Mouse (Mus musculus) forebrain, embryonic 10.5 days (tissue): ENCODE results near the gene Hand1. TPM values are rescaled to one million over a fixed set of nuclear protein-coding genes. Genes with fewer than 3 reads are reported as not detected.

Experiments used
- DNase-seq: peaks from one replicate; pipeline ENCODE4 v3.0.0-alpha.2; 2017; ENCODE audit warnings: low spot score; ENCODE audit errors: extremely low spot score
- H3K27ac ChIP-seq: fragments of 300-500 bp; sonication (generic); 2 replicates; pipeline ENCODE4 v1.5.1; 2016; ENCODE audit warnings: mild to moderate bottlenecking
- H3K27me3 ChIP-seq: fragments of 300-500 bp; sonication (generic); 2 replicates; pipeline ENCODE4 v1.6.1; 2016; ENCODE audit warnings: mild to moderate bottlenecking; ENCODE audit not compliant: poor library complexity, severe bottlenecking
- H3K36me3 ChIP-seq: fragments of 300-500 bp; sonication (generic); replicated peaks from 2 replicates; pipeline ENCODE4 v1.6.1; 2016; ENCODE audit warnings: mild to moderate bottlenecking, moderate library complexity
- H3K4me1 ChIP-seq: fragments of 300-500 bp; sonication (generic); 2 replicates; pipeline ENCODE4 v1.6.1; 2016
- H3K4me3 ChIP-seq: fragments of 300-500 bp; sonication (generic); 2 replicates; pipeline ENCODE4 v1.5.1; 2016; ENCODE audit warnings: mild to moderate bottlenecking, moderate library complexity
- H3K9me3 ChIP-seq: fragments of 300-500 bp; sonication (generic); 2 replicates; pipeline ENCODE4 v1.6.1; 2016; ENCODE audit warnings: mild to moderate bottlenecking, moderate library complexity
- WGBS: fragments of 180-500 bp; shearing (Covaris S2); methylation state at CpG from one replicate; pipeline ENCODE4 v1.1.7; 2016; 5-methylcytosine and 5-hydroxymethylcytosine counted together
- polyA plus RNA-seq: library from polyadenylated mRNA; unstranded; fragments of >200 nt; fragmentation: Nextera tagmentation; extraction: Ambion mirVana; gene quantifications from 2 replicates; pipeline ENCODE4 v1.2.1, GENCODE M21; 2016

Gene Hand1
- polyA plus RNA-seq, 1 experiment from 2014 or later = not detected

GRCm38 (mm10) chr11:57811006-57811405, 21.6 kb downstream of the Hand1 start:
- Histone ChIP-seq H3K4me3 (no peak overlapping the region), H3K9me3 (no peaks in the 10 kb centered on the region), H3K4me1 (no peaks in the 10 kb centered on the region), H3K36me3 (peaks cover 72% of the 10 kb centered on the region), H3K27ac (no peak overlapping the region), H3K27me3 (no peaks in the 10 kb centered on the region)
- no peak for DNase-seq
- 91% methylated on average over 7 of the region's 7 CpGs for WGBS

- Histone ChIP-seq H3K4me1 (no peaks in the 10 kb centered on the region), H3K27ac (no peak overlapping the region), H3K27me3 (no peaks in the 10 kb centered on the region), H3K9me3 (no peaks in the 10 kb centered on the region), H3K36me3 (peaks cover 71% of the 10 kb centered on the region), H3K4me3 (no peak overlapping the region)
- no peak for DNase-seq
- WGBS = 95% methylated on average over 8 of the region's 8 CpGs
Measured at GRCm38 (mm10) chr11:57809732-57810098, 22.9 kb downstream of the Hand1 start.

- Histone ChIP-seq H3K27me3 (no peaks in the 10 kb centered on the region), H3K9me3 (no peaks in the 10 kb centered on the region), H3K4me1 (no peaks in the 10 kb centered on the region), H3K36me3 (peaks cover 71% of the 10 kb centered on the region), H3K27ac (no peak overlapping the region), H3K4me3 (no peak overlapping the region)
- 96% methylated on average over 17 of the region's 17 CpGs for WGBS
- DNase-seq = no peak
Measured at GRCm38 (mm10) chr11:57809017-57809731, 23.4 kb downstream of the Hand1 start.

GRCm38 (mm10) chr11:57805047-57805446, 27.6 kb downstream of the Hand1 start:
- no peaks in the 10 kb centered on the region for H3K9me3 ChIP-seq
- no peak overlapping the region for H3K4me3 ChIP-seq
- H3K4me1 ChIP-seq = peaks cover 31% of the 10 kb centered on the region
- peaks cover 39% of the 10 kb centered on the region for H3K36me3 ChIP-seq
- 90% methylated on average over 3 of the region's 3 CpGs for WGBS
- no peaks in the 10 kb centered on the region for H3K27me3 ChIP-seq
- no peak overlapping the region for H3K27ac ChIP-seq
- no peak for DNase-seq

- Histone ChIP-seq H3K36me3 (peaks cover 13% of the 10 kb centered on the region), H3K27ac (peak overlapping the region; percentile 91), H3K4me1 (peaks cover 33% of the 10 kb centered on the region), H3K27me3 (no peaks in the 10 kb centered on the region), H3K4me3 (peak overlapping the region; percentile 95), H3K9me3 (no peaks in the 10 kb centered on the region)
- WGBS = under 1% methylated on average over 18 of the region's 18 CpGs
- DNase-seq = peak; percentile 44
Measured at GRCm38 (mm10) chr11:57802511-57802870, 30.1 kb downstream of the Hand1 start.

GRCm38 (mm10) chr11:57801766-57802510, 30.7 kb downstream of the Hand1 start:
- Histone ChIP-seq H3K27me3 (no peaks in the 10 kb centered on the region), H3K9me3 (no peaks in the 10 kb centered on the region), H3K4me1 (peaks cover 33% of the 10 kb centered on the region), H3K4me3 (peak overlapping the region; percentile 95), H3K27ac (peak overlapping the region; percentile 91), H3K36me3 (peaks cover 11% of the 10 kb centered on the region)
- DNase-seq = peak; percentile 58
- WGBS = under 1% methylated on average over 71 of the region's 85 CpGs

- peak; percentile 94 for DNase-seq
- WGBS = under 1% methylated on average over 46 of the region's 66 CpGs
- no peaks in the 10 kb centered on the region for H3K27me3 ChIP-seq
- H3K4me3 ChIP-seq = peak within 1 kb of the TSS; percentile 95
- peaks cover 3% of the 10 kb centered on the region for H3K36me3 ChIP-seq
- H3K9me3 ChIP-seq = no peaks in the 10 kb centered on the region
- peak within 1 kb of the TSS; percentile 91 for H3K27ac ChIP-seq
- H3K4me1 ChIP-seq = peaks cover 33% of the 10 kb centered on the region
Measured at GRCm38 (mm10) chr11:57800971-57801765, 31.4 kb downstream of the Hand1 start, which contains the start of gene Sap30l. Sap30l (plus strand) TSS chr11:57801637.

- Histone ChIP-seq H3K9me3 (no peaks in the 10 kb centered on the region), H3K4me3 (peak overlapping the region; percentile 95), H3K36me3 (no peaks in the 10 kb centered on the region), H3K27ac (peak overlapping the region; percentile 91), H3K27me3 (no peaks in the 10 kb centered on the region), H3K4me1 (peaks cover 35% of the 10 kb centered on the region)
- WGBS = 16% methylated on average over 22 of the region's 22 CpGs
- no peak for DNase-seq
Measured at GRCm38 (mm10) chr11:57800266-57800951, 32.2 kb downstream of the Hand1 start.

GRCm38 (mm10) chr11:57799456-57799855, 33.2 kb downstream of the Hand1 start:
- DNase-seq = no peak
- 86% methylated on average over 10 of the region's 10 CpGs for WGBS
- Histone ChIP-seq H3K36me3 (no peaks in the 10 kb centered on the region), H3K4me3 (no peak overlapping the region), H3K27ac (no peak overlapping the region), H3K9me3 (no peaks in the 10 kb centered on the region), H3K27me3 (no peaks in the 10 kb centered on the region), H3K4me1 (peaks cover 38% of the 10 kb centered on the region)

- Histone ChIP-seq H3K27me3 (no peaks in the 10 kb centered on the region), H3K27ac (no peak overlapping the region), H3K4me1 (peaks cover 27% of the 10 kb centered on the region), H3K4me3 (no peak overlapping the region), H3K36me3 (no peaks in the 10 kb centered on the region), H3K9me3 (no peaks in the 10 kb centered on the region)
- DNase-seq = no peak
- WGBS = 88% methylated on average over 9 of the region's 9 CpGs
Measured at GRCm38 (mm10) chr11:57797828-57798227, 34.8 kb downstream of the Hand1 start.

- WGBS = 69% methylated on average over 6 of the region's 6 CpGs
Measured at GRCm38 (mm10) chr11:57795086-57795485, 37.5 kb downstream of the Hand1 start.

GRCm38 (mm10) chr11:57790866-57791535, 41.6 kb downstream of the Hand1 start:
- Histone ChIP-seq H3K27me3 (peaks cover 8% of the 10 kb centered on the region), H3K9me3 (no peaks in the 10 kb centered on the region), H3K36me3 (no peaks in the 10 kb centered on the region), H3K27ac (no peak overlapping the region), H3K4me1 (peaks cover 30% of the 10 kb centered on the region), H3K4me3 (no peak overlapping the region)
- DNase-seq = no peak
- WGBS = 30% methylated on average over 21 of the region's 21 CpGs

More at GRCm38 (mm10) chr11:57795086-57795485, 37.5 kb downstream of the Hand1 start:
- Histone ChIP-seq H3K27me3 (0 out of 2 replicates have a peak, but pooled peaks cover 2% of the 10 kb centered on the region), H3K4me1 (peaks cover 14% of the 10 kb centered on the region), H3K4me3 (no peak overlapping the region), H3K36me3 (no peaks in the 10 kb centered on the region), H3K9me3 (no peaks in the 10 kb centered on the region), H3K27ac (no peak overlapping the region)
- no peak for DNase-seq
